Mouse (Mus musculus) intestine, embryonic 16.5 days (tissue): ENCODE data around the gene Pphln1. TPM values are rescaled to one million over a fixed set of nuclear protein-coding genes. Genes with fewer than 3 reads are reported as not detected.
A peak's percentile ranks its signal among the peaks of the same experiment; 100 is the strongest.
"Not testable (repeated sequence)": the region's sequence is repeated elsewhere in the genome, so short reads cannot be mapped to it uniquely, and the experiment has no call there.

ENCODE experiments used
- ATAC-seq: fragments of 200-750 bp; cut with Nextera tagmentation; 2 replicates; pipeline ENCODE4 v1.8.0; 2017; ENCODE audit warnings: moderate TSS enrichment, moderate library complexity
- H3K27ac ChIP-seq: fragments of 300-500 bp; sonication (generic); 2 replicates; pipeline ENCODE4 v1.5.1; 2014; ENCODE audit warnings: mild to moderate bottlenecking, low read length
- H3K27me3 ChIP-seq: fragments of 300-500 bp; sonication (generic); replicated peaks from 2 replicates; pipeline ENCODE4 v1.6.1; 2014; ENCODE audit warnings: low read length, control low read depth, mixed read lengths; ENCODE audit not compliant: control insufficient read depth, insufficient read depth
- H3K36me3 ChIP-seq: fragments of 300-500 bp; sonication (generic); 2 replicates; pipeline ENCODE4 v1.6.1; 2014; ENCODE audit warnings: low read length, control low read depth; ENCODE audit not compliant: control insufficient read depth, insufficient read depth
- H3K4me1 ChIP-seq: fragments of 300-500 bp; sonication (generic); 2 replicates; pipeline ENCODE4 v1.6.1; 2014; ENCODE audit warnings: low read length, control low read depth, mixed read lengths; ENCODE audit not compliant: control insufficient read depth, insufficient read depth
- H3K4me2 ChIP-seq: fragments of 300-500 bp; sonication (generic); 2 replicates; pipeline ENCODE4 v1.6.1; 2014; ENCODE audit warnings: low read depth, low read length, control low read depth
- H3K4me3 ChIP-seq: fragments of 300-500 bp; sonication (generic); 2 replicates; pipeline ENCODE4 v1.5.1; 2014; ENCODE audit warnings: mild to moderate bottlenecking, low read length
- H3K9ac ChIP-seq: fragments of 300-500 bp; sonication (generic); 2 replicates; pipeline ENCODE4 v1.6.1; 2014; ENCODE audit warnings: low read depth, low read length
- H3K9me3 ChIP-seq: fragments of 300-500 bp; sonication (generic); 2 replicates; pipeline ENCODE4 v1.6.1; 2016; ENCODE audit warnings: low read length, control low read depth; ENCODE audit not compliant: control insufficient read depth
- WGBS: fragments of 180-500 bp; shearing (Covaris S2); extraction: QIAGEN DNeasy Blood & Tissue Kit; methylation state at CpG from one replicate; pipeline ENCODE4 v1.1.7; 2014; 5-methylcytosine and 5-hydroxymethylcytosine counted together
- polyA plus RNA-seq: library from polyadenylated mRNA; unstranded; fragments of >200 nt; fragmentation: Nextera tagmentation; extraction: Ambion mirVana; gene quantifications from 2 replicates; pipeline ENCODE4 v1.2.1, GENCODE M21; 2015

The Pphln1 gene
- 26.9 and 29.2 TPM in 2 replicates for polyA plus RNA-seq

- H3K4me3 ChIP-seq: peak within 1 kb of the TSS; percentile 99
- H3K27me3 ChIP-seq: no peaks in the 10 kb centered on the region
- peaks cover 12% of the 10 kb centered on the region for H3K4me1 ChIP-seq
- no peaks in the 10 kb centered on the region for H3K9me3 ChIP-seq
- WGBS: under 1% methylated on average over 96 of the region's 100 CpGs
- H3K4me2 ChIP-seq: peak within 1 kb of the TSS; percentile 80
- H3K27ac ChIP-seq: peak within 1 kb of the TSS; percentile 87
- H3K9ac ChIP-seq: peak within 1 kb of the TSS; percentile 98
- 0 out of 2 replicates have a peak, but pooled peaks cover under 1% of the 10 kb centered on the region for H3K36me3 ChIP-seq
- ATAC-seq: peak; percentile 95
Measured at GRCm38 (mm10) chr15:93397826-93398698, at the start of gene Pphln1, which contains the start of gene Zcrb1. TSS of gene Pphln1 (plus strand) at chr15:93398350. TSS of gene Zcrb1 (minus strand) at chr15:93398334.

GRCm38 (mm10) chr15:93358346-93359095 lies 39.6 kb upstream of the Pphln1 start:
- no peaks in the 10 kb centered on the region for H3K27me3 ChIP-seq
- H3K4me3 ChIP-seq: no peak overlapping the region
- no peaks in the 10 kb centered on the region for H3K9me3 ChIP-seq
- H3K9ac ChIP-seq: no peak overlapping the region
- no peak for ATAC-seq
- H3K27ac ChIP-seq: no peak overlapping the region
- no peaks in the 10 kb centered on the region for H3K4me1 ChIP-seq
- 92% methylated on average over 19 of the region's 19 CpGs for WGBS
- H3K4me2 ChIP-seq: no peak overlapping the region
- no peaks in the 10 kb centered on the region for H3K36me3 ChIP-seq

GRCm38 (mm10) chr15:93365561-93365960 lies 32.6 kb upstream of the Pphln1 start:
- Histone ChIP-seq H3K9me3 (no peaks in the 10 kb centered on the region), H3K27ac (no peak overlapping the region), H3K4me1 (no peaks in the 10 kb centered on the region), H3K27me3 (no peaks in the 10 kb centered on the region), H3K4me2 (no peak overlapping the region), H3K36me3 (no peaks in the 10 kb centered on the region), H3K9ac (no peak overlapping the region), H3K4me3 (no peak overlapping the region)
- ATAC-seq: no peak
- 75% methylated on average over 6 of the region's 6 CpGs for WGBS

GRCm38 (mm10) chr15:93368558-93368957 lies 29.6 kb upstream of the Pphln1 start:
- Histone ChIP-seq H3K4me3 (no peak overlapping the region), H3K27ac (no peak overlapping the region), H3K9me3 (no peaks in the 10 kb centered on the region), H3K27me3 (no peaks in the 10 kb centered on the region), H3K4me2 (no peak overlapping the region), H3K9ac (no peak overlapping the region), H3K36me3 (no peaks in the 10 kb centered on the region), H3K4me1 (no peaks in the 10 kb centered on the region)
- no peak for ATAC-seq
- 60% methylated on average over 9 of the region's 9 CpGs for WGBS

DNA sequence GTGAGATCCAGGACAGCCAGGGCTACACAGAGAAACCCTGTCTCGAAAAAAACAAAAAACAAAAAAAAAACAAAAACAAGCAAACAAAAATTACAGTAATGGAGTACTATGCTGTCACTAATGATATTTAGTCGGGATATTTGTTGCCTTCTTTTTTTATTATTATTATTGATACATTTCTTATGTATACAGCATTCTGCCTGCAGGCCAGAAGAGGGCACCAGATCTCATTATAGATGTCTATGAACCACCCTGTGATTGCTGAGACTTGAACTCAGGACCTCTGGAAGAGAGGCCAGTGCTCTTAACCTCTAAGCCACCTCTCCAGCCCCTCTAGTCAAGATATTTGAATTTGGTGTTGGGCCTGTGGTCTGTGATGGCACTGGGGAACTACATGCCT lies 26.3 kb upstream of the Pphln1 start:
- ATAC-seq: no peak
- H3K36me3 ChIP-seq: no peaks in the 10 kb centered on the region
- H3K9ac ChIP-seq: no peak overlapping the region
- 84% methylated on average over 2 of the region's 2 CpGs for WGBS
- H3K27me3 ChIP-seq: no peaks in the 10 kb centered on the region
- no peak overlapping the region for H3K4me3 ChIP-seq
- H3K27ac ChIP-seq: no peak overlapping the region
- H3K4me1 ChIP-seq: no peaks in the 10 kb centered on the region
- no peaks in the 10 kb centered on the region for H3K9me3 ChIP-seq
- H3K4me2 ChIP-seq: no peak overlapping the region

DNA sequence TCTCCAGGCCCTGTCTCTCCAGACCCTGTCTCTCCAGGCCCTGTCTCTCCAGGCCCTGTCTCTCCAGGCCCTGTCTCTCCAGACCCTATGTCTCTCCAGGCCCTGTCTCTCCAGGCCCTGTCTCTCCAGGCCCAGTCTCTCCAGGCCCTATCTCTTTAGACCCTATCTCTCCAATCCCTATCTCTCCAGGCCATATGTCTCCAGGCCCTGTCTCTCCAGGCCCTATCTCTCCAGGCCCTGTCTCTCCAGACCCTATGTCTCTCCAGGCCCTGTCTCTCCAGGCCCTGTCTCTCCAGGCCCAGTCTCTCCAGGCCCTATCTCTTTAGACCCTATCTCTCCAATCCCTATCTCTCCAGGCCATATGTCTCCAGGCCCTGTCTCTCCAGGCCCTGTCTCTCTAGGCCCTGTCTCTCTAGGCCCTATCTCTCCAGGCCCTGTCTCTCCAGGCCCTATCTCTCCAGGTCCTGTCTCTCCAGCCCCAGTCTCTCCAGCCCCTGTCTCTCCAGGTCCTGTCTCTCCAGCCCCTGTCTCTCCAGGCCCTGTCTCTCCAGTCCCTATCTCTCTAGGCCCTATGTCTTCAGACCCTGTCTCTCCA lies 25.5 kb upstream of the Pphln1 start:
- not testable (repeated sequence) for H3K27me3 ChIP-seq, H3K4me1 ChIP-seq, H3K36me3 ChIP-seq, H3K9ac ChIP-seq, H3K27ac ChIP-seq, H3K4me3 ChIP-seq, ATAC-seq, H3K4me2 ChIP-seq, H3K9me3 ChIP-seq

GRCm38 (mm10) chr15:93375696-93376095 lies 22.5 kb upstream of the Pphln1 start:
- Histone ChIP-seq H3K27ac (no peak overlapping the region), H3K36me3 (no peaks in the 10 kb centered on the region), H3K4me1 (no peaks in the 10 kb centered on the region), H3K4me3 (no peak overlapping the region), H3K9me3 (no peaks in the 10 kb centered on the region), H3K9ac (no peak overlapping the region), H3K27me3 (no peaks in the 10 kb centered on the region), H3K4me2 (no peak overlapping the region)
- ATAC-seq: no peak
- 92% methylated on average over 5 of the region's 5 CpGs for WGBS

DNA sequence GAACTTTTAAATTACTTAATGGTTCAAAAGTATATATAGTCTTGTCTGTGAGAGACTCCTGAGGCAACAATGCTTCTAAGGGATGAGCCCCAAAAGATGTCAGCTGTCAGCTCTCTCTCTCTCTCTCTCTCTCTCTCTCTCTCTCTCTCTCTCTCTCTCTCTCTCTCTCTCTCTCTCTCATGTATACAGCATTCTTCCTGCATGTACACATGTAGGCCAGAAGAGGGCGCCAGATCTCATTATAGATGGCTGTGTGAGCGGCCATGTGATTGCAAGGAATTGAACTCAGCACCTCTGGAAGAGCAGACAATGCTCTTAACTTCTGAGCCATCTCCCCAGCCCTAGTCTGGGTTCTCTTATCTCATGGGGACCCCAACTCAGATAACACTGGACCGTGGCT lies 19.0 kb upstream of the Pphln1 start:
- no peak overlapping the region for H3K4me3 ChIP-seq
- H3K27ac ChIP-seq: no peak overlapping the region
- no peaks in the 10 kb centered on the region for H3K27me3 ChIP-seq
- H3K4me1 ChIP-seq: no peaks in the 10 kb centered on the region
- 83% methylated on average over 3 of the region's 3 CpGs for WGBS
- H3K9me3 ChIP-seq: no peaks in the 10 kb centered on the region
- no peaks in the 10 kb centered on the region for H3K36me3 ChIP-seq
- ATAC-seq: no peak
- no peak overlapping the region for H3K4me2 ChIP-seq
- no peak overlapping the region for H3K9ac ChIP-seq

DNA sequence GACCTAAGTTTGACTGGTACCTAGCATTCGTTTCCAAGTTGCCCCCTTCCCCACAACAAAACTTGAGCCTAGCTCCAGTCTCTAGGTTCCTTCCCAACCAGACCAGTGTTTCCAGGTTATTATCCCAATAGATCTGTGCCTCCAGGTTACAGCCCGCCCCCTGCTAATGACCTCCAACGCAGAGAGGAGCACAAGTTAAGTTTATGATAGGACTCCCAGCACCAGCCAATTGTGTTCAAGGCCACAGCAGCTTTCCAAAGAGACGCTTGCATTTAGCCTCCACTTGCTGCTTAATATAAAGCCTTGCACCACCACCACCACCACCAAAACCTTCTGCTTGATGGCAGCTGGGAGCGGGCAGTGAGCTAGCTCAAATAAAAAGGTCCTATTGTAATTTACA lies 16.8 kb upstream of the Pphln1 start:
- Histone ChIP-seq H3K27me3 (no peaks in the 10 kb centered on the region), H3K4me2 (no peak overlapping the region), H3K4me3 (no peak overlapping the region), H3K36me3 (peaks cover 7% of the 10 kb centered on the region), H3K9me3 (no peaks in the 10 kb centered on the region), H3K27ac (no peak overlapping the region), H3K4me1 (no peaks in the 10 kb centered on the region), H3K9ac (no peak overlapping the region)
- WGBS: 54% methylated on average over 5 of the region's 5 CpGs
- ATAC-seq: no peak
